Mouse (Mus musculus): ENCODE measurements around the gene Gm28308. TPM values are rescaled to one million over a fixed set of nuclear protein-coding genes. Genes with fewer than 3 reads are reported as not detected.

The Gm28308 gene
- polyA plus RNA-seq, 1 experiment from 2014 or later, result not detected

GRCm38 (mm10) chr6:52221337-52221992 lies 8.3 kb upstream of the Gm28308 start, which contains the start of gene Hoxa7:
TSS of gene Hoxa7 (minus strand) at chr6:52221854.
- ATAC-seq (ENCODE audit: low FRiP score), result peak; percentile 67
- peaks cover 100% of the 10 kb centered on the region for H3K27me3 ChIP-seq (ENCODE audit: control insufficient read depth, insufficient read depth, low read length)
- no peak within 1 kb of the TSS for H3K27ac ChIP-seq

GRCm38 (mm10) chr6:52220865-52221310 lies 7.7 kb upstream of the Gm28308 start:
- WGBS, result 4% methylated on average over 12 of the region's 12 CpGs
- H3K9ac ChIP-seq, result no peak overlapping the region

More at GRCm38 (mm10) chr6:52221337-52221992, 8.3 kb upstream of the Gm28308 start, which contains the start of gene Hoxa7:
- Histone ChIP-seq H3K4me2 (replicated peaks) (peak within 1 kb of the TSS; percentile 63), H3K4me1 (replicated peaks; ENCODE audit: control insufficient read depth, insufficient read depth, low read length) (0 out of 2 replicates have a peak, but pooled peaks cover 4% of the 10 kb centered on the region), H3K9ac (peak within 1 kb of the TSS; percentile 32), H3K9me3 (ENCODE audit: control insufficient read depth, low read length) (no peaks in the 10 kb centered on the region), H3K36me3 (replicated peaks; ENCODE audit: control insufficient read depth, insufficient read depth) (no peaks in the 10 kb centered on the region), H3K4me3 (replicated peaks; ENCODE audit: low read length) (peak within 1 kb of the TSS; percentile 37)
- DNase-seq (ENCODE audit: low spot score), result peak; percentile 92
- WGBS, result 1% methylated on average over 46 of the region's 46 CpGs

GRCm38 (mm10) chr6:52220003-52220864 lies 7.1 kb upstream of the Gm28308 start:
- DNase-seq (ENCODE audit: low spot score) (no peak), ATAC-seq (ENCODE audit: low FRiP score) (no peak)
- Histone ChIP-seq H3K4me1 (replicated peaks; ENCODE audit: control insufficient read depth, insufficient read depth, low read length) (0 out of 2 replicates have a peak, but pooled peaks cover 4% of the 10 kb centered on the region), H3K4me3 (replicated peaks; ENCODE audit: low read length) (no peak overlapping the region), H3K9ac (no peak overlapping the region), H3K36me3 (replicated peaks; ENCODE audit: control insufficient read depth, insufficient read depth) (no peaks in the 10 kb centered on the region), H3K27me3 (ENCODE audit: control insufficient read depth, insufficient read depth, low read length) (peaks cover 100% of the 10 kb centered on the region), H3K9me3 (ENCODE audit: control insufficient read depth, low read length) (no peaks in the 10 kb centered on the region), H3K4me2 (replicated peaks) (no peak overlapping the region), H3K27ac (no peak overlapping the region)
- 15% methylated on average over 32 of the region's 32 CpGs for WGBS

More at GRCm38 (mm10) chr6:52220865-52221310, 7.7 kb upstream of the Gm28308 start:
- Histone ChIP-seq H3K36me3 (replicated peaks; ENCODE audit: control insufficient read depth, insufficient read depth) (no peaks in the 10 kb centered on the region), H3K9me3 (ENCODE audit: control insufficient read depth, low read length) (no peaks in the 10 kb centered on the region), H3K27ac (no peak overlapping the region), H3K4me1 (replicated peaks; ENCODE audit: control insufficient read depth, insufficient read depth, low read length) (0 out of 2 replicates have a peak, but pooled peaks cover 4% of the 10 kb centered on the region), H3K27me3 (ENCODE audit: control insufficient read depth, insufficient read depth, low read length) (peaks cover 100% of the 10 kb centered on the region), H3K4me3 (replicated peaks; ENCODE audit: low read length) (peak overlapping the region; percentile 37), H3K4me2 (replicated peaks) (peak overlapping the region; percentile 63)
- ATAC-seq (ENCODE audit: low FRiP score) (no peak), DNase-seq (ENCODE audit: low spot score) (no peak)

GRCm38 (mm10) chr6:52219234-52219942 lies 6.2 kb upstream of the Gm28308 start:
- no peaks in the 10 kb centered on the region for H3K36me3 ChIP-seq (replicated peaks; ENCODE audit: control insufficient read depth, insufficient read depth)
- H3K4me2 ChIP-seq (replicated peaks), result no peak overlapping the region
- H3K9me3 ChIP-seq (ENCODE audit: control insufficient read depth, low read length), result no peaks in the 10 kb centered on the region
- no peak overlapping the region for H3K27ac ChIP-seq
- WGBS, result 22% methylated on average over 9 of the region's 9 CpGs
- no peak overlapping the region for H3K9ac ChIP-seq
- H3K27me3 ChIP-seq (ENCODE audit: control insufficient read depth, insufficient read depth, low read length), result peaks cover 100% of the 10 kb centered on the region
- no peak for DNase-seq (ENCODE audit: low spot score)
- no peak overlapping the region for H3K4me3 ChIP-seq (replicated peaks; ENCODE audit: low read length)
- 0 out of 2 replicates have a peak, but pooled peaks cover 4% of the 10 kb centered on the region for H3K4me1 ChIP-seq (replicated peaks; ENCODE audit: control insufficient read depth, insufficient read depth, low read length)
- ATAC-seq (ENCODE audit: low FRiP score), result no peak

- Histone ChIP-seq H3K9me3 (ENCODE audit: control insufficient read depth, low read length) (no peaks in the 10 kb centered on the region), H3K4me3 (replicated peaks; ENCODE audit: low read length) (no peak overlapping the region), H3K4me1 (replicated peaks; ENCODE audit: control insufficient read depth, insufficient read depth, low read length) (0 out of 2 replicates have a peak, but pooled peaks cover 4% of the 10 kb centered on the region), H3K27ac (no peak overlapping the region), H3K9ac (no peak overlapping the region), H3K27me3 (ENCODE audit: control insufficient read depth, insufficient read depth, low read length) (peaks cover 100% of the 10 kb centered on the region), H3K4me2 (replicated peaks) (no peak overlapping the region), H3K36me3 (replicated peaks; ENCODE audit: control insufficient read depth, insufficient read depth) (no peaks in the 10 kb centered on the region)
- WGBS, result 7% methylated on average over 14 of the region's 14 CpGs
- ATAC-seq (ENCODE audit: low FRiP score) (no peak), DNase-seq (ENCODE audit: low spot score) (no peak)
Observed at GRCm38 (mm10) chr6:52218643-52219215, 5.6 kb upstream of the Gm28308 start.

GRCm38 (mm10) chr6:52217895-52218642 lies 4.9 kb upstream of the Gm28308 start:
- 0 out of 2 replicates have a peak, but pooled peaks cover 4% of the 10 kb centered on the region for H3K4me1 ChIP-seq (replicated peaks; ENCODE audit: control insufficient read depth, insufficient read depth, low read length)
- no peak for DNase-seq (ENCODE audit: low spot score)
- H3K36me3 ChIP-seq (replicated peaks; ENCODE audit: control insufficient read depth, insufficient read depth), result no peaks in the 10 kb centered on the region
- H3K27me3 ChIP-seq (ENCODE audit: control insufficient read depth, insufficient read depth, low read length), result peaks cover 100% of the 10 kb centered on the region
- H3K27ac ChIP-seq, result no peak overlapping the region
- 5% methylated on average over 23 of the region's 23 CpGs for WGBS
- peak overlapping the region; percentile 33; the same call in 1 of the 2 replicates for H3K4me2 ChIP-seq (replicated peaks)
- H3K9ac ChIP-seq, result no peak overlapping the region
- ATAC-seq (ENCODE audit: low FRiP score), result no peak
- peak overlapping the region; percentile 22; the same call in 1 of the 2 replicates for H3K4me3 ChIP-seq (replicated peaks; ENCODE audit: low read length)
- H3K9me3 ChIP-seq (ENCODE audit: control insufficient read depth, low read length), result no peaks in the 10 kb centered on the region

GRCm38 (mm10) chr6:52217459-52217768 lies 4.3 kb upstream of the Gm28308 start:
- H3K36me3 ChIP-seq (replicated peaks; ENCODE audit: control insufficient read depth, insufficient read depth), result no peaks in the 10 kb centered on the region
- H3K9me3 ChIP-seq (ENCODE audit: control insufficient read depth, low read length), result no peaks in the 10 kb centered on the region
- H3K4me3 ChIP-seq (replicated peaks; ENCODE audit: low read length), result peak overlapping the region; percentile 22
- peak overlapping the region; percentile 33 for H3K4me2 ChIP-seq (replicated peaks)
- H3K27me3 ChIP-seq (ENCODE audit: control insufficient read depth, insufficient read depth, low read length), result peaks cover 100% of the 10 kb centered on the region
- no peak overlapping the region for H3K27ac ChIP-seq
- DNase-seq (ENCODE audit: low spot score) (no peak), ATAC-seq (ENCODE audit: low FRiP score) (no peak)
- 0 out of 2 replicates have a peak, but pooled peaks cover 4% of the 10 kb centered on the region for H3K4me1 ChIP-seq (replicated peaks; ENCODE audit: control insufficient read depth, insufficient read depth, low read length)
- H3K9ac ChIP-seq, result no peak overlapping the region
- under 1% methylated on average over 25 of the region's 25 CpGs for WGBS

GRCm38 (mm10) chr6:52216691-52217458 lies 3.7 kb upstream of the Gm28308 start:
- no peaks in the 10 kb centered on the region for H3K9me3 ChIP-seq (ENCODE audit: control insufficient read depth, low read length)
- 2% methylated on average over 60 of the region's 60 CpGs for WGBS
- no peak overlapping the region for H3K9ac ChIP-seq
- H3K27me3 ChIP-seq (ENCODE audit: control insufficient read depth, insufficient read depth, low read length), result peaks cover 100% of the 10 kb centered on the region
- peak overlapping the region; percentile 22 for H3K4me3 ChIP-seq (replicated peaks; ENCODE audit: low read length)
- no peaks in the 10 kb centered on the region for H3K36me3 ChIP-seq (replicated peaks; ENCODE audit: control insufficient read depth, insufficient read depth)
- 0 out of 2 replicates have a peak, but pooled peaks cover 4% of the 10 kb centered on the region for H3K4me1 ChIP-seq (replicated peaks; ENCODE audit: control insufficient read depth, insufficient read depth, low read length)
- H3K27ac ChIP-seq, result no peak overlapping the region
- peak overlapping the region; percentile 33 for H3K4me2 ChIP-seq (replicated peaks)
- DNase-seq (ENCODE audit: low spot score), result no peak
- no peak for ATAC-seq (ENCODE audit: low FRiP score)
